Mouse (Mus musculus): ENCODE data around the gene Irf1. TPM values are rescaled to one million over a fixed set of nuclear protein-coding genes. Genes with fewer than 3 reads are reported as not detected.

The Irf1 gene
- polyA plus RNA-seq, 1 experiment from 2014 or later, result 76.1 TPM

GRCm38 (mm10) chr11:53781964-53782363 lies 12.2 kb downstream of the Irf1 start:
- no peak overlapping the region for H3K4me2 ChIP-seq (replicated peaks; ENCODE audit: low read depth)
- peaks cover 28% of the 10 kb centered on the region for H3K36me3 ChIP-seq (ENCODE audit: control insufficient read depth, insufficient read depth)
- WGBS, result 74% methylated on average over 7 of the region's 7 CpGs
- no peak for TF ChIP-seq CTCF (IDR thresholded peaks at IDR 0.05; ENCODE audit: low read depth)
- peaks cover 14% of the 10 kb centered on the region; the same call in 1 of the 2 replicates for H3K4me1 ChIP-seq (replicated peaks; ENCODE audit: control insufficient read depth, insufficient read depth, low read length)
- ATAC-seq, result no peak
- H3K27ac ChIP-seq (ENCODE audit: low read depth, low read length), result peak overlapping the region; percentile 67
- H3K9ac ChIP-seq (ENCODE audit: low read depth, low read length), result no peak overlapping the region
- H3K4me3 ChIP-seq (ENCODE audit: low read depth, low read length), result no peak overlapping the region
- H3K27me3 ChIP-seq (replicated peaks; ENCODE audit: control insufficient read depth, insufficient read depth, low read length), result no peaks in the 10 kb centered on the region
- H3K9me3 ChIP-seq (ENCODE audit: control insufficient read depth), result no peaks in the 10 kb centered on the region

DNA sequence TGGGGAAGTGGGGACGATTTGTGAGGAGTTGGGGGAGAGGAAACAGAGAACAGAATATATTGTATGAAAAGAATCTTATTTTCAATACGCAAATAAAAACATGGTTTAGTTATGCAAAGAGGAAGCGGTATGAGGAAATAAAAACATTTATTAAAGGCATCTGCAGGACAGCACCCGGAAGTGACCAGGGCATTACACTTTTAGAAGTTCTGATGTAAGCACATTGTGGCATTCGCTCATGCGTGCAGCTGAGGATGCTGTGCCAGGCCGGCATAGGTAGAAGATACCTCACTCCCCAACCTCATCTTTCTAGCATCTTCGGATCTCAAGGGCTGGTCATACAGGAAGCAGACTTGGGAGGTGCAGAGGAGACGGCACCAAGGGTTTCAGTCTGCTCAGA lies 13.5 kb downstream of the Irf1 start:
- H3K27me3 ChIP-seq (replicated peaks; ENCODE audit: control insufficient read depth, insufficient read depth, low read length), result no peaks in the 10 kb centered on the region
- no peak overlapping the region for H3K27ac ChIP-seq (ENCODE audit: low read depth, low read length)
- no peak overlapping the region for H3K9ac ChIP-seq (ENCODE audit: low read depth, low read length)
- H3K4me1 ChIP-seq (replicated peaks; ENCODE audit: control insufficient read depth, insufficient read depth, low read length), result peaks cover 14% of the 10 kb centered on the region; the same call in 1 of the 2 replicates
- no peak overlapping the region for H3K4me3 ChIP-seq (ENCODE audit: low read depth, low read length)
- no peaks in the 10 kb centered on the region for H3K9me3 ChIP-seq (ENCODE audit: control insufficient read depth)
- ATAC-seq, result no peak
- peaks cover 17% of the 10 kb centered on the region for H3K36me3 ChIP-seq (ENCODE audit: control insufficient read depth, insufficient read depth)
- no peak overlapping the region for H3K4me2 ChIP-seq (replicated peaks; ENCODE audit: low read depth)
- TF ChIP-seq CTCF (IDR thresholded peaks at IDR 0.05; ENCODE audit: low read depth), result no peak
- 75% methylated on average over 9 of the region's 9 CpGs for WGBS

DNA sequence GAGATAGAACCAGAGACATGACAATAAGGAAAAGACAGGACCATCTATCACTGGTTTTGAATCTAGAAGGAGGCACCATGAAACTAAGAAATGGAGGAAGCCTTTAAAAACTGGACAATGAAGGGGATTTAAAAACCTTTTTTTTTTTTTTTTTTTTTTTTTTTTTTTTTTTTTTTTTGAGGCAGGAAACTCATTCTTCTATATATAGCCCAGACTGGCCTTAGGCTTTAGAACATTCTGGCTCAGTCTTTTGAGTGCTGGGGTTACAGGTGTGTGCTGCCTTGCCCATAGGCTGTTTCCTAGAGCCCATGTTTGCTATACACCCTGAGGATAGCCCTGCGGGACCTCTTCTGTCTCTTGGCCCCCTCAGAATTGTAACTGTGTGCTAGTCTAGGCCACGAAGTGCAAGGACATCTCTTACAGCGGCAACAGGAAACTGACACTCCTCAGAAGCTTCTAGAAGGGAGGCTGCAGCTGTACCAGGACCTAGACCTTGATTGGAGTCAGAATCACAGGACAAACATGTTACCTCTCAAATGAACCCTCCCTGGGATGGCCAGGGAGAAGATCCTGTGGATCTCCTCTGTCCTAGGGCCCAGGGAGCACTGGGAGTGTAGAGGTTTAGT lies 15.6 kb downstream of the Irf1 start:
- Histone ChIP-seq H3K4me1 (replicated peaks; ENCODE audit: control insufficient read depth, insufficient read depth, low read length) (peaks cover 14% of the 10 kb centered on the region; the same call in 1 of the 2 replicates), H3K9me3 (ENCODE audit: control insufficient read depth) (no peaks in the 10 kb centered on the region), H3K36me3 (ENCODE audit: control insufficient read depth, insufficient read depth) (peaks cover 6% of the 10 kb centered on the region; the same call in 1 of the 2 replicates), H3K27me3 (replicated peaks; ENCODE audit: control insufficient read depth, insufficient read depth, low read length) (no peaks in the 10 kb centered on the region), H3K9ac (ENCODE audit: low read depth, low read length) (no peak overlapping the region), H3K4me3 (ENCODE audit: low read depth, low read length) (no peak overlapping the region), H3K4me2 (replicated peaks; ENCODE audit: low read depth) (no peak overlapping the region), H3K27ac (ENCODE audit: low read depth, low read length) (no peak overlapping the region)
- TF ChIP-seq CTCF (IDR thresholded peaks at IDR 0.05; ENCODE audit: low read depth), result no peak
- 71% methylated on average over 3 of the region's 3 CpGs for WGBS
- no peak for ATAC-seq

DNA sequence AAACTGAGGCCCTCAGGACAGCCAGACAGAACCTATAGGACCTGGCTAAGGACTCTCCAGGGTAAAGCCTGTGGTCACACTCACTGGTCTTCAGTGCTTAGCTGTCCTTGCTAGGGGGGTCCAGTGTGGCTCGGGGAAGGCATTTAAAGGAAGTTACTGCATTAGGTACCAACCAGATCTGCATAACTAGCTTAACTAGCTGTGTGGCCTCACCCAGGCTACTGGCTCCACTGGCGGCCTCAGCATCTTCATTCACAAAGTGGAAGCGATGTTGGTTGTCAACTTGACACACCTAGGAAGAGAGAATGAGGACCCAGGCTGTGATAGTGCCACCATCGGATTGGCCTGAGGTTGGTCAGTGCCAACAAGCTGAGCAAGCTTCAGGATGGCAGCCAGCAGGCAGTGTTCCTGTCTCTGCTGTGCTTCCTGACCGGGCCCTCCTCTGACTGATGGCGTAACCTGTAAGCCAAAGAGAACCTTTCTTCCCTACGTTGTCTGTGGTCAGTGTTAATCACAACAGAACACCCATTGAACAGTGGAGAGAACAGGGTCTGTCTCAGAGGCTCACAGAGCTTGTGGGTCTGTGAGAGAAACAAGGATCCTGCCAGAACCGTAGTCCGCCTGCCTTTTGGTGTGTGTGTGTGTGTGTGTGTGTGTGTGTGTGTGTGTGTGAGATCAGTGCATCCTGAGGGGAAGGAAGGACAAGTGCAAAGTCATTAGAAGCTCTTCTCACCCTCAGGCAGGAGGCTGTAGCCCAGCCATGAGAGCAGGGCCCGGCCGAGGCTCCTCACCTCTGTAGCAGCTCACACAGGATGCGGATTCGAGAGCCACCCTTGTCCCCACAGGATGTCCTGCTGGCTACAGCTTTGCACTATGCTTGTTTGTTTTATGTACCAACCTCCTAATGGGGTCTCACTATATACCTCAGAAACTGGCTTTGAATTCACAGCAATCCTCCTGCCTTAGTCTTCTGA lies 16.5 kb downstream of the Irf1 start:
- Histone ChIP-seq H3K4me1 (replicated peaks; ENCODE audit: control insufficient read depth, insufficient read depth, low read length) (peaks cover 8% of the 10 kb centered on the region; the same call in 1 of the 2 replicates), H3K36me3 (ENCODE audit: control insufficient read depth, insufficient read depth) (peaks cover 4% of the 10 kb centered on the region; the same call in 1 of the 2 replicates), H3K9me3 (ENCODE audit: control insufficient read depth) (no peaks in the 10 kb centered on the region), H3K9ac (ENCODE audit: low read depth, low read length) (no peak overlapping the region), H3K27me3 (replicated peaks; ENCODE audit: control insufficient read depth, insufficient read depth, low read length) (no peaks in the 10 kb centered on the region), H3K4me2 (replicated peaks; ENCODE audit: low read depth) (no peak overlapping the region), H3K27ac (ENCODE audit: low read depth, low read length) (no peak overlapping the region), H3K4me3 (ENCODE audit: low read depth, low read length) (no peak overlapping the region)
- 80% methylated on average over 13 of the region's 13 CpGs for WGBS
- no peak for ATAC-seq
- TF ChIP-seq CTCF (IDR thresholded peaks at IDR 0.05; ENCODE audit: low read depth), result no peak

- 80% methylated on average over 8 of the region's 8 CpGs for WGBS
- no peak for TF ChIP-seq CTCF (IDR thresholded peaks at IDR 0.05; ENCODE audit: low read depth)
- H3K4me3 ChIP-seq (ENCODE audit: low read depth, low read length), result no peak overlapping the region
- H3K27ac ChIP-seq (ENCODE audit: low read depth, low read length), result no peak overlapping the region
- no peak overlapping the region for H3K9ac ChIP-seq (ENCODE audit: low read depth, low read length)
- no peaks in the 10 kb centered on the region for H3K9me3 ChIP-seq (ENCODE audit: control insufficient read depth)
- no peaks in the 10 kb centered on the region; the same call in 1 of the 2 replicates for H3K36me3 ChIP-seq (ENCODE audit: control insufficient read depth, insufficient read depth)
- no peaks in the 10 kb centered on the region for H3K27me3 ChIP-seq (replicated peaks; ENCODE audit: control insufficient read depth, insufficient read depth, low read length)
- H3K4me2 ChIP-seq (replicated peaks; ENCODE audit: low read depth), result no peak overlapping the region
- H3K4me1 ChIP-seq (replicated peaks; ENCODE audit: control insufficient read depth, insufficient read depth, low read length), result no peaks in the 10 kb centered on the region
- no peak for ATAC-seq
Measured at GRCm38 (mm10) chr11:53788196-53788595, 18.4 kb downstream of the Irf1 start.

DNA sequence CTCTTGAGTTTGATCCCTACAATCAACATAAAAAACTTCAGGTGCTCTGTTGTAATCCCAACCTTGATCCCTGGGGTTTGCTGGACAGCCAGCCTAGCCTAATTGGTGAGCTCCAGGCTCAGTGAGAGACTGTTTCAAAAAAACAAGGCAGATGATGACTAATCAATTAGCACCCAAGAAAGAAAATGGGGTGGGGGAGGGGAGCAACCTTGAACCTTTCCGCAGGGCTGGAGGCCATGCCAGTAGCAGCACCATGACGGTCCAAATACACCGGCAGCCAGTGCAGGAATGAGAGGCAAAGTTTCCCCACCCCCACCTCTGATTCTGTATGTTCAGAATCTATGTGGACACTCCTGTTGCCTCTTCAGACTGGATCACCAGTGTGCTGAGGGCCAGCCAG lies 19.5 kb downstream of the Irf1 start:
- no peak overlapping the region for H3K9ac ChIP-seq (ENCODE audit: low read depth, low read length)
- H3K36me3 ChIP-seq (ENCODE audit: control insufficient read depth, insufficient read depth), result no peaks in the 10 kb centered on the region; the same call in 1 of the 2 replicates
- 73% methylated on average over 3 of the region's 3 CpGs for WGBS
- H3K4me2 ChIP-seq (replicated peaks; ENCODE audit: low read depth), result no peak overlapping the region
- no peak overlapping the region for H3K4me3 ChIP-seq (ENCODE audit: low read depth, low read length)
- TF ChIP-seq CTCF (IDR thresholded peaks at IDR 0.05; ENCODE audit: low read depth), result no peak
- no peaks in the 10 kb centered on the region for H3K4me1 ChIP-seq (replicated peaks; ENCODE audit: control insufficient read depth, insufficient read depth, low read length)
- H3K27me3 ChIP-seq (replicated peaks; ENCODE audit: control insufficient read depth, insufficient read depth, low read length), result no peaks in the 10 kb centered on the region
- no peaks in the 10 kb centered on the region for H3K9me3 ChIP-seq (ENCODE audit: control insufficient read depth)
- H3K27ac ChIP-seq (ENCODE audit: low read depth, low read length), result no peak overlapping the region
- no peak for ATAC-seq

Measured in intestine, postnatal 0 days (tissue).